Mouse (Mus musculus): Measurements from ENCODE around the gene Il31. TPM values are rescaled to one million over a fixed set of nuclear protein-coding genes. Genes with fewer than 3 reads are reported as not detected.

Il31 gene
- polyA plus RNA-seq (2021; fragmentation: Nextera tagmentation): not detected in 2 replicates
- long read RNA-seq, experiment 1: 0 reads
- long read RNA-seq, experiment 2: 0 reads

GRCm38 (mm10) chr5:123489112-123489785, at the start of gene Il31, which contains the start of gene Lrrc43:
TSS of gene Il31 (minus strand) at chr5:123489489.
TSS of gene Lrrc43 (plus strand) at chr5:123489305.

GRCm38 (mm10) chr5:123525281-123525680, 36.0 kb upstream of the Il31 start, which contains the start of gene Gm49027:
TSS of gene Gm49027 (minus strand) at chr5:123525488.

GRCm38 (mm10) chr5:123523692-123524392, 34.6 kb upstream of the Il31 start, which contains the start of gene Diablo:
TSS of gene Diablo (minus strand) at chr5:123524176.

GRCm38 (mm10) chr5:123510160-123510559, 20.9 kb upstream of the Il31 start, which contains the start of gene B3gnt4:
TSS of gene B3gnt4 (plus strand) at chr5:123510460.

Small RNA genes within 50 kb of the gene (microRNA-seq; reads per million reads assigned to microRNA genes)
- gene Mir7647: 2.8 reads per million, percentile 7 among the genes with 10 or more reads in this experiment

Other genes with a start within 250 kb of the Il31 start
- 0.54 and 0.68 TPM in 2 replicates for gene Wdr66, start 237.4 kb downstream of the Il31 start, polyA plus RNA-seq (2021; fragmentation: Nextera tagmentation)
- gene Bcl7a, start 145.7 kb downstream of the Il31 start, polyA plus RNA-seq (2021; fragmentation: Nextera tagmentation): 13.1 and 13.8 TPM in 2 replicates
- gene Mlxip, start 94.7 kb downstream of the Il31 start, polyA plus RNA-seq (2021; fragmentation: Nextera tagmentation): 4.1 and 6.3 TPM in 2 replicates
- 0.53 and 0.72 TPM in 2 replicates for gene Lrrc43, start 184 bp downstream of the Il31 start, polyA plus RNA-seq (2021; fragmentation: Nextera tagmentation)
- gene B3gnt4, start 21.0 kb upstream of the Il31 start, polyA plus RNA-seq (2021; fragmentation: Nextera tagmentation): 1.4 and 1.7 TPM in 2 replicates
- 58.2 and 58.3 TPM in 2 replicates for gene Diablo, start 34.7 kb upstream of the Il31 start, polyA plus RNA-seq (2021; fragmentation: Nextera tagmentation)
- 0.34 TPM in 1 of 2 replicates, not detected in the other for gene Gm49027, start 36.0 kb upstream of the Il31 start, polyA plus RNA-seq (2021; fragmentation: Nextera tagmentation)
- 30.1 and 33.1 TPM in 2 replicates for gene Vps33a, start 83.5 kb upstream of the Il31 start, polyA plus RNA-seq (2021; fragmentation: Nextera tagmentation)
- 36.4 and 38.3 TPM in 2 replicates for gene Clip1, start 195.1 kb upstream of the Il31 start, polyA plus RNA-seq (2021; fragmentation: Nextera tagmentation)
- gene Zcchc8, start 231.6 kb upstream of the Il31 start, polyA plus RNA-seq (2021; fragmentation: Nextera tagmentation): 16.1 and 16.5 TPM in 2 replicates

Measured in layer of hippocampus, adult 6 months (tissue).